Mouse (Mus musculus): ENCODE results near the gene Ankle1.
"Not testable (repeated sequence)": the region's sequence is repeated elsewhere in the genome, so short reads cannot be mapped to it uniquely, and the experiment has no call there.

DNA sequence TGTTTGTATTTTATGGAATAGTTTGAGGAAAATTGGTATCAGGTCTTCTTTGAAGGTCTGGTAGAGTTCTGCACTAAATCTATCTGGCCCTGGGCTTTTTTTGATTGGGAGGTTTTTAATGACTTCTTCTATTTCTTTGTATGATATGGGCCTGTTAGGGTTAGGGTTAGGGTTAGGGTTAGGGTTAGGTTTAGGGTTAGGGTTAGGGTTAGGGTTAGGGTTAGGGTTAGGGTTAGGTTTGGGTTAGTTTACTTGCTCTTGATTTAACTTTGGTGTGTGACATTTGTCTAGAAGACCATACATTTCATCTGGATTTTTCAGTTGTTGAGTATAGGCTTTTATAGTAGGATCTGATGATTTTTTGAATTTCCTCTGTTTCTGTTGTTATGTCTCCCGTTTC is 27.1 kb downstream of the Ankle1 start:
- not testable (repeated sequence) for TF ChIP-seq CTCF (IDR thresholded peaks at IDR 0.05; ENCODE audit: extremely low read depth, insufficient read depth, insufficient read length, insufficient replicate concordance); POLR2A (IDR thresholded peaks at IDR 0.05; ENCODE audit: low read depth, low read length)

Measured in spleen, adult 2 months (tissue).